Mouse (Mus musculus): ENCODE results near the gene Slc45a3.

Slc45a3 gene

GRCm38 (mm10) chr1:131964100-131964499 lies 1.3 kb downstream of the Slc45a3 start:
- in situ Hi-C loops (cut with MboI; ENCODE audit: unreplicated experiment in 2 of 2), result no loop called here

- in situ Hi-C loops (cut with MboI; ENCODE audit: unreplicated experiment in 2 of 2), result no loop called here
These were observed 1.8 kb downstream of the Slc45a3 start for GRCm38 (mm10) chr1:131964580-131964979.

GRCm38 (mm10) chr1:131965818-131966217 lies 3.1 kb downstream of the Slc45a3 start:
- in situ Hi-C loops (cut with MboI; ENCODE audit: unreplicated experiment in 2 of 2), result no loop called here

GRCm38 (mm10) chr1:131967336-131967735 lies 4.6 kb downstream of the Slc45a3 start:
- in situ Hi-C loops (cut with MboI; ENCODE audit: unreplicated experiment in 2 of 2), result no loop called here

GRCm38 (mm10) chr1:131968556-131968955 lies 5.8 kb downstream of the Slc45a3 start:
- in situ Hi-C loops (cut with MboI; ENCODE audit: unreplicated experiment in 2 of 2), result no loop called here

GRCm38 (mm10) chr1:131968983-131969382 lies 6.2 kb downstream of the Slc45a3 start:
- in situ Hi-C loops (cut with MboI; ENCODE audit: unreplicated experiment in 2 of 2), result no loop called here

- in situ Hi-C loops (cut with MboI; ENCODE audit: unreplicated experiment in 2 of 2), result no loop called here
These were observed 7.1 kb downstream of the Slc45a3 start for GRCm38 (mm10) chr1:131969825-131970224.

- in situ Hi-C loops (cut with MboI; ENCODE audit: unreplicated experiment in 2 of 2), result no loop called here
These were observed 7.5 kb downstream of the Slc45a3 start for GRCm38 (mm10) chr1:131970322-131970660.

- in situ Hi-C loops (cut with MboI; ENCODE audit: unreplicated experiment in 2 of 2), result no loop called here
These were observed 8.1 kb downstream of the Slc45a3 start for GRCm38 (mm10) chr1:131970661-131971520.

GRCm38 (mm10) chr1:131971771-131972497 lies 9.2 kb downstream of the Slc45a3 start:
- in situ Hi-C loops (cut with MboI; ENCODE audit: unreplicated experiment in 2 of 2), result no loop called here

- in situ Hi-C loops (cut with MboI; ENCODE audit: unreplicated experiment in 2 of 2), result no loop called here
These were observed 9.9 kb downstream of the Slc45a3 start for GRCm38 (mm10) chr1:131972498-131973334.

GRCm38 (mm10) chr1:131973991-131974390 lies 11.2 kb downstream of the Slc45a3 start:
- in situ Hi-C loops (cut with MboI; ENCODE audit: unreplicated experiment in 2 of 2), result no loop called here

- in situ Hi-C loops (cut with MboI; ENCODE audit: unreplicated experiment in 2 of 2), result loop anchor here (5.0 kb wide), 1 partner anchor 40 kb away; no protein-coding TSS in a partner anchor
These were observed 14.1 kb downstream of the Slc45a3 start for GRCm38 (mm10) chr1:131976886-131977285.

- in situ Hi-C loops (cut with MboI; ENCODE audit: unreplicated experiment in 2 of 2), result no loop called here
These were observed 17.7 kb downstream of the Slc45a3 start for GRCm38 (mm10) chr1:131980471-131980870.

GRCm38 (mm10) chr1:131981378-131982013 lies 18.7 kb downstream of the Slc45a3 start:
- in situ Hi-C loops (cut with MboI; ENCODE audit: unreplicated experiment in 2 of 2), result no loop called here

- in situ Hi-C loops (cut with MboI; ENCODE audit: unreplicated experiment in 2 of 2), result no loop called here
These were observed 20.1 kb downstream of the Slc45a3 start for GRCm38 (mm10) chr1:131982907-131983306.

- in situ Hi-C loops (cut with MboI; ENCODE audit: unreplicated experiment in 2 of 2), result no loop called here
These were observed 21.0 kb downstream of the Slc45a3 start for GRCm38 (mm10) chr1:131983806-131984205.

GRCm38 (mm10) chr1:131987432-131987831 lies 24.7 kb downstream of the Slc45a3 start:
- in situ Hi-C loops (cut with MboI; ENCODE audit: unreplicated experiment in 2 of 2), result no loop called here

GRCm38 (mm10) chr1:131989476-131989875 lies 26.7 kb downstream of the Slc45a3 start:
- in situ Hi-C loops (cut with MboI; ENCODE audit: unreplicated experiment in 2 of 2), result no loop called here

GRCm38 (mm10) chr1:131990083-131990760 lies 27.5 kb downstream of the Slc45a3 start:
- in situ Hi-C loops (cut with MboI; ENCODE audit: unreplicated experiment in 2 of 2), result no loop called here
